ENCODE assay signal across 8 mouse cellular contexts in the genomic region with DNA sequence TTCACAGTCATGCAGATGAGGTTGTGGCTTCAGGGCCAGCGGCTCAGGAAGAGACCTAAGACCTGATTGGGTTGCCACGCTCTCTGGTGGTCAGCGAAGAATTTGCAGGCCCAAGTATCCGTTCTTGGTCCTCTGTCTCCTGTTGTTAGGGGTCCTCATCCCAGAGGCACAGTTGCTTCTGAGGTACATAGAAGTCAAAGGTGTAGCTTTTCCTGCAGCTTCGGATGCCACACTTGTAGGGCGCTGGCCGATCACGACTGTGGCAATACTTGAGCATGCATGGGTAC. TPM values are rescaled to one million over a fixed set of nuclear protein-coding genes. Genes with fewer than 3 reads are reported as not detected.
DNase-seq lines count a peak whose midpoint lies in the region; ATAC-seq and TF ChIP-seq lines count a peak whose summit lies in the region.
"Had no signal": no experiment of that assay in that cellular context is flagged by ENCODE, and none has a peak within 500 bp of the region (broad histone marks: within the 10 kb centered on the region; RNA-seq: fewer than 3 reads in every experiment).

No protein-coding gene starts in this region.

- no peaks in the 10 kb centered on the region for H3K9me3 ChIP-seq in embryonic facial prominence, embryonic 14.5 days (ENCODE audit: control insufficient read depth, low read length)
- no peaks in the 10 kb centered on the region for H3K9me3 ChIP-seq in neural tube, embryonic 11.5 days (ENCODE audit: control insufficient read depth, low read length)

- H3K4me1 ChIP-seq in liver, adult 2 months (ENCODE audit: control insufficient read depth, insufficient read depth, low read length) = peaks cover 22% of the 10 kb centered on the region
- peaks cover 8% of the 10 kb centered on the region; the same call in 1 of the 2 replicates for H3K4me1 ChIP-seq in embryonic facial prominence, embryonic 14.5 days (ENCODE audit: control insufficient read depth, insufficient read depth, low read length)
- peaks cover 5% of the 10 kb centered on the region for H3K4me1 ChIP-seq in neural tube, embryonic 11.5 days (ENCODE audit: control insufficient read depth, insufficient read depth, low read length)

- intact Hi-C loops in gastrocnemius, postnatal 36 days (cut with DNase I) = loop anchor here (1.0 kb wide), 1 partner anchor 62 kb away; no protein-coding TSS in a partner anchor

- H3K27ac ChIP-seq in liver, adult 2 months (replicated peaks; ENCODE audit: insufficient read depth, low read depth, low read length) = peak overlapping the region; percentile 25
- 0 out of 2 replicates have a peak overlapping the region, but pooled peaks have one; percentile 10 for H3K27ac ChIP-seq in embryonic facial prominence, embryonic 14.5 days (replicated peaks; ENCODE audit: low read depth, low read length)
- no peak overlapping the region for H3K27ac ChIP-seq in neural tube, embryonic 11.5 days (ENCODE audit: low read depth, low read length)

- DNase-seq in liver, adult 2 months (ENCODE audit: extremely low read depth, low read depth, low spot score) = peak; percentile 40
- no peak for DNase-seq in liver
- peak; percentile 74 for DNase-seq in ZHBTc4 (ENCODE audit: low read depth, low spot score)
- DNase-seq in embryonic facial prominence, embryonic 14.5 days (ENCODE audit: low spot score) = no peak
- DNase-seq in neural tube, embryonic 11.5 days (ENCODE audit: low spot score) = peak; percentile 50
- no peak for DNase-seq in gastrocnemius, postnatal 36 days
- DNase-seq in lung, adult 18-20 months = no peak
- DNase-seq: gastrocnemius, postnatal 25 days had no signal

- peaks cover 46% of the 10 kb centered on the region for H3K36me3 ChIP-seq in liver, adult 2 months (ENCODE audit: control insufficient read depth, insufficient read depth, low read length)
- H3K36me3 ChIP-seq in embryonic facial prominence, embryonic 14.5 days (ENCODE audit: control insufficient read depth, insufficient read depth, low read length) = peaks cover 45% of the 10 kb centered on the region
- H3K36me3 ChIP-seq in neural tube, embryonic 11.5 days (ENCODE audit: control insufficient read depth, insufficient read depth, low read length) = no peaks in the 10 kb centered on the region; the same call in 1 of the 2 replicates

- no peaks in the 10 kb centered on the region for H3K27me3 ChIP-seq in liver, adult 2 months (ENCODE audit: control insufficient read depth, insufficient read depth, low read length)
- no peaks in the 10 kb centered on the region for H3K27me3 ChIP-seq in embryonic facial prominence, embryonic 14.5 days (replicated peaks; ENCODE audit: control insufficient read depth, insufficient read depth, low read length)
- H3K27me3 ChIP-seq in neural tube, embryonic 11.5 days (ENCODE audit: control insufficient read depth, insufficient read depth, low read length) = no peaks in the 10 kb centered on the region

- 73% methylated on average over 8 of the region's 8 CpGs for WGBS in liver, adult 2 months
- 49% methylated on average over 8 of the region's 8 CpGs for WGBS in embryonic facial prominence, embryonic 14.5 days
- WGBS in neural tube, embryonic 11.5 days = 40% methylated on average over 8 of the region's 8 CpGs

- H3K4me2 ChIP-seq in embryonic facial prominence, embryonic 14.5 days (ENCODE audit: low read depth, low read length) = no peak overlapping the region
- H3K4me2 ChIP-seq in neural tube, embryonic 11.5 days (ENCODE audit: low read depth) = no peak overlapping the region

- no peak for ATAC-seq in embryonic facial prominence, embryonic 14.5 days (ENCODE audit: low read depth)
- no peak for ATAC-seq in neural tube, embryonic 11.5 days (ENCODE audit: insufficient read depth, low FRiP score, low TSS enrichment)

- peak; percentile 43; the same call in 1 of the 2 replicates for TF ChIP-seq CTCF in liver, adult 2 months (IDR thresholded peaks at IDR 0.05; ENCODE audit: low read depth, low read length)

- TF ChIP-seq POLR2A in liver, adult 2 months (IDR thresholded peaks at IDR 0.05; ENCODE audit: extremely low read depth, insufficient read depth, low read length) = no peak

- no peak overlapping the region for H3K4me3 ChIP-seq in liver, adult 2 months (ENCODE audit: insufficient read depth, low read depth, low read length)
- H3K4me3 ChIP-seq in embryonic facial prominence, embryonic 14.5 days (ENCODE audit: low read depth, low read length) = no peak overlapping the region
- H3K4me3 ChIP-seq in neural tube, embryonic 11.5 days (ENCODE audit: low read depth, low read length) = no peak overlapping the region

- H3K9ac ChIP-seq in liver, adult 2 months (ENCODE audit: low read depth, low read length) = 0 out of 2 replicates have a peak overlapping the region, but pooled peaks have one; percentile 33
- no peak overlapping the region for H3K9ac ChIP-seq in embryonic facial prominence, embryonic 14.5 days (ENCODE audit: low read depth, low read length)
- no peak overlapping the region for H3K9ac ChIP-seq in neural tube, embryonic 11.5 days (ENCODE audit: low read length)

- no peaks in the 10 kb centered on the region for H3K79me2 ChIP-seq in liver, adult 2 months (ENCODE audit: control insufficient read depth, insufficient read depth, low read length)

RNA-seq across cellular contexts. Expression of gene Pou2f3, which starts 12.2 kb away (rescaled TPM):
- total RNA-seq in liver, adult 2 months (2014; rRNA removed) = not detected in 2 replicates
- not detected in 2 replicates for polyA plus RNA-seq in liver, adult 2 months (2012; rRNA removed)
- polyA plus RNA-seq in embryonic facial prominence, embryonic 14.5 days (2014; fragmentation: Nextera tagmentation; extraction: Ambion mirVana) = 3.8 and 4.5 TPM in 2 replicates
- not detected in 2 replicates for polyA plus RNA-seq in neural tube, embryonic 11.5 days (2014; fragmentation: Nextera tagmentation; extraction: Ambion mirVana)
- total RNA-seq in gastrocnemius, postnatal 36 days (2021) = not detected
- total RNA-seq: gastrocnemius, postnatal 25 days had no signal

RNA-seq across cellular contexts. Expression of gene Oaf, which starts 17.3 kb away (rescaled TPM):
- total RNA-seq in liver, adult 2 months (2014; rRNA removed) = 237 and 289 TPM in 2 replicates
- polyA plus RNA-seq in liver, adult 2 months (2012; rRNA removed) = 243 and 326 TPM in 2 replicates
- 118 and 123 TPM in 2 replicates for polyA plus RNA-seq in embryonic facial prominence, embryonic 14.5 days (2014; fragmentation: Nextera tagmentation; extraction: Ambion mirVana)
- 67.3 and 67.9 TPM in 2 replicates for polyA plus RNA-seq in neural tube, embryonic 11.5 days (2014; fragmentation: Nextera tagmentation; extraction: Ambion mirVana)
- total RNA-seq in gastrocnemius, postnatal 36 days (2021) = 10 to 100 TPM in 1 of 2 experiments, 1 to 10 TPM in 1; 5.4 to 10.7 TPM

Comparison
In these comparisons a context has a peak if more than half of its experiments do, and no peak if none do; other contexts are left out.
1. DNase-seq: peak in liver, adult 2 months (single experiment), ZHBTc4 (single experiment) and neural tube, embryonic 11.5 days (single experiment); none in liver (single experiment), embryonic facial prominence, embryonic 14.5 days (single experiment), gastrocnemius, postnatal 36 days (0 of 2) and lung, adult 18-20 months (0 of 2).